ENCODE assay signal across 9 mouse cellular contexts in genomic region chr6:117932325-117933051, GRCm38 (mm10). TPM values are rescaled to one million over a fixed set of nuclear protein-coding genes. Genes with fewer than 3 reads are reported as not detected.
DNase-seq lines count a peak whose midpoint lies in the region; ATAC-seq and TF ChIP-seq lines count a peak whose summit lies in the region.
"Had no signal": no experiment of that assay in that cellular context is flagged by ENCODE, and none has a peak within 500 bp of the region (broad histone marks: within the 10 kb centered on the region; RNA-seq: fewer than 3 reads in every experiment).

No protein-coding gene starts in this region.

- H3K36me3 ChIP-seq in splenic B cell, adult 2 months (ENCODE audit: control insufficient read depth, insufficient read depth, low read length, poor library complexity, severe bottlenecking), result peaks cover 5% of the 10 kb centered on the region; the same call in 1 of the 2 replicates

- TF ChIP-seq POLR2A in brain, embryonic 14.5 days (IDR thresholded peaks at IDR 0.05; ENCODE audit: borderline replicate concordance, extremely low read depth, insufficient read depth, insufficient read length, poor library complexity, severe bottlenecking), result no peak

- TF ChIP-seq CTCF in brain, embryonic 14.5 days (IDR thresholded peaks at IDR 0.05; ENCODE audit: borderline replicate concordance, extremely low read depth, insufficient read depth, insufficient read length), result peak; percentile 39; the same call in 1 of the 2 replicates

- peak; percentile 40 for ATAC-seq in CD4-positive, CD25-positive, alpha-beta regulatory T cell, adult 4 months

- H3K27me3 ChIP-seq in splenic B cell, adult 2 months (ENCODE audit: control insufficient read depth, insufficient read depth, low read length, poor library complexity, severe bottlenecking), result no peaks in the 10 kb centered on the region
- H3K27me3 ChIP-seq: limb, embryonic 15.5 days had no signal

- peak; percentile 86 for DNase-seq in heart, adult 11 months
- DNase-seq in heart, adult 8-10 months (ENCODE audit: low spot score), result no peak
- DNase-seq in brain, embryonic 14.5 days (ENCODE audit: low read depth), result peak; percentile 30
- peak; percentile 52 to 61 for DNase-seq in kidney, postnatal 4 days
- peak; percentile 52 for DNase-seq in splenic B cell, adult 2 months (ENCODE audit: low read depth, low spot score)
- no peak for DNase-seq in Muller cell, postnatal 12 days (ENCODE audit: inconsistent ontology term)
- no peak for DNase-seq in yolk sac, embryonic 10.5 days (ENCODE audit: low spot score)

RNA-seq across cellular contexts. Expression of gene Fxyd4, which starts 5.0 kb away (rescaled TPM):
- total RNA-seq in heart, adult 8-10 months (2022), result not detected
- polyA plus RNA-seq in CD4-positive, CD25-positive, alpha-beta regulatory T cell, adult 4 months (2017; shearing (Covaris generic)), result 10 to 100 TPM in 1 of 2 experiments, 1 to 10 TPM in 1; 7.6 to 14.3 TPM
- not detected in 2 replicates for polyA plus RNA-seq in brain, embryonic 14.5 days (2012; rRNA removed)

RNA-seq across cellular contexts. Expression of gene Hnrnpf, which starts 32.4 kb away (rescaled TPM):
- 100 to 1,000 TPM; 170 to 189 (median 180) TPM for total RNA-seq in heart, adult 8-10 months (2022)
- 1,000 to 10,000 TPM; 1,072 to 1,239 TPM for polyA plus RNA-seq in CD4-positive, CD25-positive, alpha-beta regulatory T cell, adult 4 months (2017; shearing (Covaris generic))
- polyA plus RNA-seq in brain, embryonic 14.5 days (2012; rRNA removed), result 240 and 265 TPM in 2 replicates

Comparison
In these comparisons a context has a peak if more than half of its experiments do, and no peak if none do; other contexts are left out.
1. DNase-seq: peak in heart, adult 11 months (single experiment), brain, embryonic 14.5 days (single experiment), kidney, postnatal 4 days (2 of 2) and splenic B cell, adult 2 months (single experiment); none in heart, adult 8-10 months (single experiment), Muller cell, postnatal 12 days (single experiment) and yolk sac, embryonic 10.5 days (single experiment).